Mouse (Mus musculus): ENCODE results near the gene Tex26.

The Tex26 gene

DNA sequence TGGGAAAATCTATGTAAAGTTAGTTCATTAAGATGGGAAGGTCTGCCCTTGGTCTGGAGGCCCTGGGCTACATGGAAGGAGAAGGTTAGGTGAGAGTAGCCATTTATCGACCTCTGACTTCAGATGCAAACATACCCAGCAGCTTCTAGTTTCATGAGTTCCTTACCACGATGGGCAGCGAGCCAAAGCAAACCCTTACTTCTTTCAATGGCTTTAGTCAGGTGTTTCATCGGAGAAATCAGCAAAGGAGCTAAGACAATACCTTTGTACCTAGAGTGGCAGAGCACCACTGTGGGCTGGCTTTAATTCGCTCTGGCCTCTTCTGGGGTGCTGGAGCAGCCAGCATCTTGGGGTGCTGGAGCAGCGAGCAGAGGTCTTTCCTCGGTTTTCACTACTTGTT, 5.8 kb upstream of the Tex26 start:
- no peak for DNase-seq (ENCODE audit: extremely low read depth, low read depth)

DNA sequence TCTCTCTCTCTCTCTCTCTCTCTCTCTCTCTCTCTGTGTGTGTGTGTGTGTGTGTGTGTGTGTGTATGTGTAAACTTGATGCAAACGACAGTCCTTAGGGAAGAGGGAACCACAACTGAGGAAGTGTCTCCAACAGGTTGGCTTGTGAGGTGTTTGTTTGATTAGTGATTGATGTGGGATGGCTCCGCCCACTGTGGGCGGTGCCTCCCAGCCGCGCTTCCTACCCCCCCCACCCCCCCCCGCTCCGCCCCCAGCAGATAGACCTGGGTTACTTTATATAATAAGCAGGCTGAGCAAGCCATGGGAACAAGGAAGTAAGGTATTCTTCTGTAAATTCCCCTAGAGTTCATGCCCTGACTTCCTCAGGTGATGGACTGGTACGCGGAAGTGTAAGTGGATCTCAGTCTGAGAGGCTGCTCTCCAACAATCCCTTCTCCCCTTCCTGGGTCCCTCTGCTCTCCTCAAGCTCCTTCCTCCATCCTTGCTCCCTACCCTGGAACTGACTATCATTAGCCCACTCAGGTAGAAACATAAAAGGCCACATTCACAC, 5.2 kb upstream of the Tex26 start:
- DNase-seq (ENCODE audit: extremely low read depth, low read depth): no peak

DNA sequence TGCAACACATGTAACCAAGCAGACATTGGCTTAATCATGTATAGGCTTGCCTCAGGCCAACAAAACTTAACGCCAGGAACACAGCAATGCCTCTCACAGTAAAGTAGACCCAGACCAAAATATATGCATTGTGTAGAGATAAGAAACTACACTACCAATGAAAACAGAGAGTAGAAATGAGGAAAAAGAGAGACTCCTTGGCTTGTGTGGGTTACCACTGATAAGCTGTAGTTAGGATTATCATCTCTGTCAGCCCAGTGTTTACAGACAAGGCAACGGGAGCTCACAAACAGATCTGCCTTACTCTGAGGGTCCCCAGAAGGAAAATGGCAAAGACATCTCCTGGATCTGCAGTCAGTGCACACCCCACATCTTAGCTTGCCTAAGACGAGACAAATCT, 2.9 kb upstream of the Tex26 start:
- DNase-seq (ENCODE audit: extremely low read depth, low read depth): peak; percentile 49

DNA sequence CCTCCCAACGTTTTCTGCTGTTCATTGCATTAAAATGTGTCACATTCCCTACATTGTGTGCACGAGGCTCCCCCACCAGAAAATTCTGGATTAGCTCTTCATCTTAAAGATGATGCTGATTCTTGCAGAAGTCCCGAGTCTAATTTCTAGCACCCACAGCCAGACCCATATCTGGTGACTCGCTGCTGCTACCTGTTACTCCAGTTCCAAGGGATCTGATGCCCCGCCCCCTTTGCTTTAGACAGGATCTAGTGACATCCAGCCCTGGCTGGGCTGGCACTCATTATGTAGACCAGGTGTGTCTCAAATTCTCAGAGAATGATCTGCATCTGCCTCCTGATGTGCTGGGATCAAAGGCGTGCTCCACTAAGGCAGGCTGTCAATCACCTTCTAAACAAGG, 2.3 kb upstream of the Tex26 start:
- no peak for DNase-seq (ENCODE audit: extremely low read depth, low read depth)

DNA sequence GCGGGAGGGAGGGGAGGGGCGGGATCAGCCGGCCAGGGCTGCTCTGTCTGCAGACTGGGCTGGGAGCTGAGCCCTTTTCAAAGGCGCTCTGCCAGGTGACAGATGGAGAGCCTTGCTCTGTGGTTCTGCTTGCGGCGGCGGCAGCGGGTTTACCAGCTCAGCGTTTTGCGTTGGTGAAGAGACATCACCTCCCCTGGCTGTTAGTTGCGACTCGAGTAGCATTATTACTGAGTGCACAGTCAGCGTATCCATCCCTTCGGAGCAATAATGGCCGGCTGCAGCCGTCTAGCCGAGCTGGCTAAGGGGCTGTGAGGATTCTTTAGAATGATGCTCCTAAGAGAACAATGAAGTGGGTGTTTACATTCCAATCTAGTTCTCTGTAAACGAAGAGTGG, 717 bp downstream of the Tex26 start:
- DNase-seq (ENCODE audit: extremely low read depth, low read depth): no peak

DNA sequence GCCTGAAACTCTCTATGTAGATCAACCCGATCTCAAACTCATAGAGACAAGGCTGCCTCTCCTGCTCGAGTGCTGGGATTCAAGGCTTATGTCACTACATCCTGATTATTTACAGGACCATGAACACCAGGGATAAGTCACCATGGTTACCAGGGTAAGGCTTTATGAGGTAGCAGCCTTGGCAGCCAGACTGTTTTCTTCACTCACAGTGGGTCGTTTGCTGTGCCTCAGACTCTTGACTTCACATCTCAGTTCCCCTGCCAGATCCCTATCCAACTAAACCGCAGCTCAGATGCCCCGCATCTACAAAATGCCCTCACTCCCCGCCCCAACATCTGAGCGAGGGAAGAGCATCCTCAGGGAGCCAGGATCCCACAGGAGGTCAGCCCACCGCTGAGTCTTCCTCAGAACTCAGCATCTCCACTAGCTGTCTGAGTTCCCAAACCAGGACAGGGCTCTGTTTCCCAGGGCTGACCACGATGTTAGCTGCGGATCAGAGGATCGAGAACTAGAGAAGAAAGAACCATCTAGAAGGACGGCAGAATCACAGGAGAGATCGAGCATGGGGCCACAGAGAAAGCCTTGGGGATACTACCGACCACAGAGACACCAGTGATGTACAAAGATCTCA, 2.3 kb downstream of the Tex26 start:
- no peak for DNase-seq (ENCODE audit: extremely low read depth, low read depth)

DNA sequence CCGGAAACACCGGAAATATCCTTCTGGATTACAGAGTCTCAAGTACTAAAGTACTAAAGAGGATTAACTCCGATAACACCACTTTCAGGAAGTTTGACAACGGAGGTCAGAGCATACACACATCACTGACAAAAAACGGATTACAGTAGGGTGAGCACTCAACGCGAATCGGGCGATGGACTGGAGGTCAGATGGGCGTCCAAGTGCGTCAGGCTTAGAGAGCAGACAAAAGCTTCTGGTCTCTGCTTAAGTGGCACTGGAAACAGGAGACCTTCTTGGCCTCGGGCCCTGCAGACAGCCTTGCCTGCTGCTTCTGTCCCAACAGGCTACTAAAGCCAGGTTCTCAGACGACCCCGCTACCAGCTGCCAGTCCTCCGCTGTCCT, 2.8 kb downstream of the Tex26 start:
- DNase-seq (ENCODE audit: extremely low read depth, low read depth): no peak

DNA sequence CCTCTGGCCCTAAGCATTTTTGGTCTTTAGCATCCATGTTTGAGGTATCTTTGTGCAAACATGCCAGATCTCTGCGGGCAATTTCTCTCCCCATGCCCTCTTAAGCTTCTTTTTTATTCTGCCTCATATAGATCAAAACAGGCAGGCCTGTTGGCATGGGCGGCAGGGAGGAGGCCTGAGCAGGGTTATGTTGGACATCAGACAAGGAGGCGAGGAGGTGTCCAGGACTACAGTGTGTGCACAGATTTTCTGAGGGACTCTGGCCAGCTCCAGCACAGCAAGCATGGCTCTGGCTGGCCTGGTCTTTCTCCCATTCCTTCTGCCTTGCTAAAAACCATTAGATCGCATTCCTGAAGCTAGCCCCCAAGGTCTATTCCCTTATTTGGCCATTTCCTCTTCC, 5.0 kb downstream of the Tex26 start:
- DNase-seq (ENCODE audit: extremely low read depth, low read depth): no peak

DNA sequence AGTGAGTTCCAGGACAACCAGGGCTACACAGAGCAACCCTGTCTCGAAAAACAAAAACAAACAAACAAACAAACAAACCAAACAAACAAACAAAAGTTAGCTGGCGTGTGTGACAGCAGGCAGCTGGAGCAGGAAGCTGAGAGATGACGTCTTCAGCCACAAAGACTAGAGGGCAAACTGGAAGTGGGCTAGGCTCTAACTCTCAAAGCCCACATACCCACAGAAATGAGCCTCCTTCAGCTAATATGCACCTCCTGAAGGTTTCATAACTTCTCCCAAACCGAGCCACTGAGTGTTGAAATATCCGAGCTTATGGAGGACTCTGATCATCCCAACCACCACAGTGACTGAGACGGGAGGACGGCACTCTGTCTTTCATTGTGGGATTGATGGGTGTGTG, 7.0 kb downstream of the Tex26 start:
- DNase-seq (ENCODE audit: extremely low read depth, low read depth): no peak

DNA sequence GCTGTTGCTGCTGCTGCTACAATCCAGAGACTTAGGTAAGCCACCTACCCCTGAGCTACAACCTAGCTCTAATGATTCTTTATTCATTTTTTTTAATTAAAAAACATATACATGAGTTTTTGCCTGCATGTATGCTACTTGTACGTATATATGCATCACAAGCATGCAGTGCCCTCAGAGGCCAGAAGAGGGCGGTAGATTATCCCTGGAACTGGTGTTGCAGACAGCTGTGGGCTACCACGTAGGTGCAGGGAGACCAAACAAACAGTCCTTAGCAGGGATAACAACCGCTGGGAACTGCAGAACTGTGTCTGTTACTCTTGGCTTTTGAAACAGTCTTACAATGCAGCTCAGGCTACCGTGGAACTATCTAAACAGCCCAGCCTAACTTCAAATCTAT, 8.3 kb downstream of the Tex26 start:
- no peak for DNase-seq (ENCODE audit: extremely low read depth, low read depth)

DNA sequence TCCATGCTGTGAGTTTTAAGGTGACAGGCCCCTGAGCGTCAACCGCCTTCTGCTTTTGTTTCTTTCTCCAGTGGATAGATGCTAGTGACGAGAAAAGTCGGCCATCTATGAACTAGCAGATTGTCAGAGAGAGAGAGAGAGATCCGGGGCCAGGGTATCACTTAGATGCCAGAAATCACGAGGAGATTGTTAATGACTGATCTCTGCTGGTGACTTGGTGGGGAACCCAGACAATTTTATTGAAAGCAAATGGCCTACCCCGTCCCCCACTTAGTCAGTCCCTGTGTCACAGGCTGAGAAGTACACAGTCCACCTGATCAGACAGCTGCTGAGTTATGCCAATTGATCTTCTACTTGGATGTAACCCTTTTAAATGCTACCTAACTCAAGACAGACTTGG, 9.9 kb downstream of the Tex26 start:
- no peak for DNase-seq (ENCODE audit: extremely low read depth, low read depth)

DNA sequence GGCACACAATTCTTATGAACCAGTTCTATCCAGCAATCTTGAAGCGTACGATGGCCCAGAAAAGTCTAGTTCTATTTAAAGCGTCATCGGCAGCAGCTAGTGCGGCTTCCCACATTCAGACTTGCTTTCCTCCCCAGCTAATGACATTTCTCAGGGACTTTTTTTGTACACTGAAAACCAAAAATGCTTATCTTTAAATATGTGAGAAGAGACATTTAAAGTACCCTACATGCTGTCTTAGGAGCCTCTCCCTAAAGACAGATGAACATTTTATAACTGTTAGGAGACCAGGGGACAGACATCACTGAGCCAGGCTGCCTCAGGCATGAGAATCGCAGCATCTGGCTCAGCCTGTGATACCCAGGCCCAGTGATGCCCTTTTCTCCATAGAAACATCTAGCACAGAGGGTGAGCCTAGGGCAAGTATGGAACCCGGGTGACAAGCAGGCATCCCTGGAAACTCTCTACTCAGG, 11.8 kb downstream of the Tex26 start:
- DNase-seq (ENCODE audit: extremely low read depth, low read depth): no peak

DNA sequence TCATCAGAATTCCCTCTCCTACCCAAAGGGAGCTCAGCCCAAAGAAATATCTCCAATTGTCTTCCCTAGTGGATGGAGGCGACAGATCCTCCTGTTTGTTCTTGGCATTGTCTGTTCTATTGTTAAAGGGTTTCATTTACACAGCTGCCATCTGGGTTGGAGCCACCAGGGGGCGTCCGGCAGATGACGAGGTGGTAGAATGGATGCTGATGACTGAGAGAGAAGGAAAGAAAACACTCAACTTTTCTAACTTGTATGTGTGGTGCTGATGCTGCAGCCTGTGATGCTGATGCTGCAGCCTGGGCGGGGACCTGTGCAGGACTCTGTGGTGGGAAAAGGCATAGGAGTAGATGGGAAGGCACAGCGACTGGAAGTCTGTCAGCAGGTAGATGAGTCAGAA, 14.8 kb downstream of the Tex26 start:
- no peak for DNase-seq (ENCODE audit: extremely low read depth, low read depth)

DNA sequence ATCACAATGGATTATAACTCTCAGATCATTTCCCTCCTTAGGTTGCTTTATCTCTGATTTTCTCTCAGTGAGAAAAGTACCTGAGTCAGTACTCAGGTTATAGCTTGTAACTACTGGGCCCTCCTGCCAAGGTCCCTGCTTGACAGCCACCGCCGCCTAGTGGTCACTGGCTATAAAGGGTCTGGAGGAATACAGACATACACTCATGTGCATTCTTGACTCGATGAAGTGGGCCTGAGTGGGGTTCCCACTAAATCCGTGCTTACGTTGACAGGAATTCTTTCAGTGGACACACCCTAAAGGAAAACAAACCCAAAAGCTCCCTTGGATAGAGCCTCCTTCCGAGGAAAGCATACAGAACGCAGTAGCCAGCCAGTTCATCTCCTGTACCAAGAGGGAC, 17.1 kb downstream of the Tex26 start:
- DNase-seq (ENCODE audit: extremely low read depth, low read depth): no peak

DNA sequence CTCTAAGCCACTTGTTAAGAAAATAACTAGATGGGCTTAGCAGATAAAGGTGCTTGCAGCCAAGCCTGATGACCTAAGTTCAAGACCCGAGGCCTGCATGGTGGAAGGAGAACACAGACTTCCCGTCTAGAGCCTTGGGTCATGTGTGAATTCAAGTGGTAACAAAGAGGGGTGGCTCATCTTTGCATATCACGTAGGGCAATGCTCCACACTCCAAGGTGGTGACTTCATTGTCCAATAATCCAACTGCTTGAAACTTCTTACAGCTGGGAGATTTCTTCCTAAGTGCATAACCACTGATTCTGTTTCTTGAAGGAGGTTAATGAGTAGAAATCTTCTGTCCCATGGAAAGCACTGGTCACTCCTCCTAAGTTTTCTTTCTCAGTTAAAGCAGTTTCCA, 22.6 kb downstream of the Tex26 start:
- no peak for DNase-seq (ENCODE audit: extremely low read depth, low read depth)

DNA sequence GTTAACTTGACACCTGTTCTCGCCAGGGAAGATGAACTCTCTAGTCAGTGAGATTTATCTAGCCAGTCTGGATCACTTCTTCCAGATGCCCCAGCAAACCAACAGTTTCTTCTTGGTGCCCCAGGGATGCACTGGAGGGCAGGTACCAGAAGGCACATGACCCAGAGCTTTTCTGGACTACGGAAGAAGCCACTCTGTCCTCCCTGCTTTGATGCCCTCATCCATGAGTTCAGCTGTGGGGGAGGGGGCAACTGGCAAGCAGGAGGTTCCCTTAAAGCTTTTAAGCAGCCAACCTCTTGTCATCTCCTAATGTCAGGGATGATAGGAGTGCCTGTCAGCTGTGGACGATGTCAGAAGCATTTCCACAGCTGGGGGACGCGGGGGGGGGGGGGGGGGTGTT, 25.8 kb downstream of the Tex26 start:
- no peak for DNase-seq (ENCODE audit: extremely low read depth, low read depth)

DNA sequence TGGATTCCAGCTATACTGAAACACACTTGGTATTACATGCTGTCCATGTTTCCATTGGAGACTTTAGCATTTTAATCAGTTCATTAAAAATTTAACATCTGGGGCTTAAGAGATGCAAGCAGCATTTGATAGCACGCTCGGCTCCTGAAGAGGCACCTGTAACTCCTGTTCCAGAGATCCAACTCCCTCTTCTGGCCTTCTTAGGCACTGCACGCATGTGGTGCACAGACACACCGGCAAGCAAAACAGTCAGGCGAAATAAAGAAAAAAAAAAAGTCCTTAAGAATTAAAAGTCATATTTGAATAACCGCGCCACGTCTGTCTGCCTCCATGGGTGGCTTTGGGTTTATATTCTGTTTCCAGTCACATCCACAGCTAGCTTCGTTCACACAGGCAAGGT, 34.7 kb downstream of the Tex26 start:
- no peak for DNase-seq (ENCODE audit: extremely low read depth, low read depth)

DNA sequence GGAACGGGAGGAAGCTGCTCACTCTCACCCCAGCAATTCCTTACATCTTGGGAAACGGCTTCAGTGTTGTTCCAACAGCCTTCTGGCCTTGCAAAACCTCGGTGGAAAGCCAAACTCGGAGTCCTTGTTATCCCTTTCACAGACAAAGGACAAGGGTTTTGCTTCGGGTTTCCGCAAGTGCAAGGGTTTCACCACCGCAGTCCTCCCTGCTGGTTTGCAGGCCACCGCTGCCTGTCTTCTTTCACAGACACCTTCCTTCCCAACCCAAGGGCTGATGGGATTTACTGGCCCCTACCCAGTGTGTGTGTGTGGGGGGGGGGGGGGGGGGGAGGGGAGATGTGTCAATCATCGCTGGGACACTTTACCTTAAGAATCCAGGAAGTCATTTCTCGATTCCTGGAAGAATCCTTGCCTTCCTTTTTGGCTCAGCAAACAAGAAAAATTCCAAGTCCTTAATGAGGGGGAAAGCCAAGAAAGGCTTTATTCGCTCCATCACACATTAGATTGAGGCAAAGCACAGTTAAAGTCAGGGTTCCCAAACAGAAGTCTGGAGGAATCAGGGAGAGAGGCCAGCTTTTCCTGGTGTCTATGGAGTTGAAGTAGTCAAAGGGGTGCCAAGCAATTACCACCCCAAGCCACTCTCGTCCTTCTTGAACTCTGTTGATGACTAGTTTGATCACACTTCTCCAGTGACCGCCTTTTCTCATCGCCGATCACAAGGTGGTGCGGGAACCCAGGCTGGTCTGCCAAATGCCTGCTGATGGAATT, 35.4 kb downstream of the Tex26 start:
- no peak for DNase-seq (ENCODE audit: extremely low read depth, low read depth)

DNA sequence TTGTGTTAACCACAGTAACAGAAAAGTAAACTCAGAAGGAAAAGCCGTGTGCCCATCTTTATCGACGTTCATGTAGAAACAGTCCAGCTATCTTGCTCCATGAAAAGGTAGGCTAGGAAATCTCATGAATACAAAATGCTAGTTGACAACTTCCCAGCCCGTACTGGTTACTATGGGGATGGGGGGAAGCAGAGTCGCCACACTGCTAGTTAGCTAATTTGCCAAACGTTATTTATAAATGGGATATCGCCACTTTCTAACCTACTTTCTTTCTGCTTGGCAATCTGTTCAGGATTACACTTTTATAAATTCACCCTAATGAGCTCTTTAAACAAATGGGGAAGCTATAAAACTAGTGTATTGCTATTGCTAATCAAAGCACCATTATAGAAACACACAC, 42.5 kb downstream of the Tex26 start:
- DNase-seq (ENCODE audit: extremely low read depth, low read depth): no peak

DNA sequence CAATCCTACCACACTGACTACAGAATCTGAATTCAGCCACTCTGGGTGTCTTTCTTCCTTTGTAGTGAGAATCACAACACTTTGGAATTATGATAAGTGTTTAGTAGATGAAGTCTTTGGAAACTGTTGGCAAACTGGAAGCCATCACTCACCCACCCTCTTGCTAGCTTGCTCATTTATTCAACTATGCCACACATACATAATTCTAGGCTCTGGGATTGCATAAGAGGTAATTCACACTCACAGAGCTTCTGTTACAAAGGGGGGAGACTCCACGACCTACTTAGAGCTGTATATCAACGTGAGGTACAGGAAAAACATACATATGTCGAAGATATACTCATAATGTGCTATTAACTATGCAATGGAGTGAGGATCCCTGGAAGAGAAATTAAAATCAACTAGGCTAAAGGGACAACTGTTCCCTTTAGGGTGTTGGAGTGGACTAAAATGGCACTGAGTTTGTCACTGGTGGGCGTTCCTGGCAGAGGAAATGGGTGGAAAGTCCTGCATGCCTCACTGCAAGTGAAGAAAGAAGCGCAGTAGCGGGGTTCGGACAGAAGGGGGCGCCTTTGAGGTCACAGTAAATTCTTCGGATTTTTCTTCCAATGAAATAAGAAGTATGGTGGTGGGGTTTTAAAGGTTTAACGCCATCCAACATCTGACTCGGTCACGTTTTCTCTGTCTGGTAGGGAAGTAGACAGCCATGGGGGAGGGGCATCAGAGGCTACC, 44.0 kb downstream of the Tex26 start:
- DNase-seq (ENCODE audit: extremely low read depth, low read depth): peak; percentile 50

DNA sequence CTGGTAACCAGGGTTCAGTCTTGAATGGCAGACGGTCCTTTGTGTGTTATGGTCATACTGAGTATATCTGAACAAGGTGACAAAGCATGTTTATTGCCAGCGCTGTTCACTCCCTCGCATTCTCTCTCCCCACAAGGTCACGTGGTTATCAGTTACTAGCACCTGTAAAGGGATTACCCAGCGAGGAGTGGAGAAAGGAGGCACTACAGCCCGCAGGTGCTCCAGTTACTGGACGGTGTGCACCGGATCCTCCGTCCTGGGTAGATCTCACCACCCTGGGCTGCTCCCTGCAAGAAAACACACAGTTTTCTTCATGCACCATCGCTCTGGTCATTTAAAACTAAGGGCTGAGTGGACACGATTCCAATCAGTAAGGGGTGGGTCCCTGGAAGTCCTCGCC, 44.8 kb downstream of the Tex26 start:
- no peak for DNase-seq (ENCODE audit: extremely low read depth, low read depth)

DNA sequence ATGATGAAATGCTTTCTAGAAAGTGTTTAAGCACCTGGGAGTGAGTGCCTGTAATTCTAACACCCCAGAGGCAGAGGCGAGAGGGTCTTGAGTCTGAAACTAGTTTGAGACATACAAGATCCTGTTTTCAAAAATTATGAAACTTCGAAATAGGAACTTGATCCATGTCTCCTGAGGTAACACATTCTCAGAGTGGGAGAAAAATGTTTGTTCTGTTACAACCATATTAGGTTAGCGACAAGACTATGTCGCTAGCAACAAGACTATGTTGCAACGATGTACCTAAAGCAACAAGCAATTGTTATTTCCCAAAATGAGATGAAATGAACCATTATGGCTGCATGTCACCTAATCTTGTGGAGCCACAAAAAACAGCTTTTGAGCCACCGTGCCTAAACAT, 46.0 kb downstream of the Tex26 start:
- DNase-seq (ENCODE audit: extremely low read depth, low read depth): no peak
